Mouse (Mus musculus): ENCODE results near the gene Mphosph6.

GRCm38 (mm10) chr8:117747428-117747827, 54.3 kb downstream of the Mphosph6 start:
- TF ChIP-seq CTCF (IDR thresholded peaks at IDR 0.05; ENCODE audit: insufficient read depth, low read length) (no peak), POLR2A (IDR thresholded peaks at IDR 0.05; ENCODE audit: borderline replicate concordance, extremely low read depth, low read depth, low read length) (no peak)

Measured in lung, adult 2 months (tissue).